Mouse (Mus musculus) kidney, postnatal 14 days (tissue): ENCODE results near the gene Prss57.
A peak's percentile ranks its signal among the peaks of the same experiment; 100 is the strongest.

Source experiments
- DNase-seq: peaks from one replicate; pipeline ENCODE4 v3.0.0; 2022; ENCODE audit warnings: mixed read lengths

Prss57 gene

GRCm38 (mm10) chr10:79806972-79807371 is 16.2 kb upstream of the Prss57 start:
- DNase-seq, result no peak

GRCm38 (mm10) chr10:79806331-79806730 is 15.6 kb upstream of the Prss57 start:
- DNase-seq, result no peak

- DNase-seq, result peak; percentile 84
These were observed 14.9 kb upstream of the Prss57 start for GRCm38 (mm10) chr10:79805636-79806035.

- DNase-seq, result peak; percentile 60
These were observed 13.1 kb upstream of the Prss57 start for GRCm38 (mm10) chr10:79803716-79804323.

GRCm38 (mm10) chr10:79802331-79802971 is 11.7 kb upstream of the Prss57 start:
- DNase-seq, result peak; percentile 88

GRCm38 (mm10) chr10:79801837-79802236 is 11.1 kb upstream of the Prss57 start:
- peak; percentile 76 for DNase-seq

- DNase-seq, result peak; percentile 48
These were observed 9.7 kb upstream of the Prss57 start for GRCm38 (mm10) chr10:79800508-79800907.

GRCm38 (mm10) chr10:79798289-79798928 is 7.6 kb upstream of the Prss57 start:
- peak; percentile 64 for DNase-seq

- no peak for DNase-seq
These were observed 6.6 kb upstream of the Prss57 start for GRCm38 (mm10) chr10:79797326-79797725.

GRCm38 (mm10) chr10:79795905-79796304 is 5.1 kb upstream of the Prss57 start:
- no peak for DNase-seq

- DNase-seq, result peak; percentile 87
These were observed 3.8 kb upstream of the Prss57 start for GRCm38 (mm10) chr10:79794491-79794931.

GRCm38 (mm10) chr10:79793738-79794490 is 3.2 kb upstream of the Prss57 start:
- no peak for DNase-seq

GRCm38 (mm10) chr10:79793051-79793737 is 2.4 kb upstream of the Prss57 start, which contains the start of gene Palm:
Gene Palm, plus strand, starts transcription at chr10:79793572.
- peak; percentile 90 for DNase-seq

- no peak for DNase-seq
These were observed 1.7 kb upstream of the Prss57 start for GRCm38 (mm10) chr10:79792339-79793040.

GRCm38 (mm10) chr10:79789581-79789980 is 1.2 kb downstream of the Prss57 start:
- no peak for DNase-seq

- peak; percentile 86 for DNase-seq
These were observed 2.2 kb downstream of the Prss57 start for GRCm38 (mm10) chr10:79788386-79789158.

GRCm38 (mm10) chr10:79783920-79784800 is 6.6 kb downstream of the Prss57 start:
- no peak for DNase-seq

- DNase-seq, result peak; percentile 56
These were observed 7.7 kb downstream of the Prss57 start for GRCm38 (mm10) chr10:79783050-79783449.

- DNase-seq, result no peak
These were observed 8.8 kb downstream of the Prss57 start for GRCm38 (mm10) chr10:79781956-79782355.

- DNase-seq, result no peak
These were observed 9.6 kb downstream of the Prss57 start for GRCm38 (mm10) chr10:79781139-79781538.
